Mouse (Mus musculus): ENCODE data around the gene Krtap1-3.
"Not testable (repeated sequence)": the region's sequence is repeated elsewhere in the genome, so short reads cannot be mapped to it uniquely, and the experiment has no call there.

GRCm38 (mm10) chr11:99603208-99603607, 12.1 kb upstream of the Krtap1-3 start, which contains the start of gene Gm11938:
- TF ChIP-seq EP300 (optimal IDR thresholded peaks at IDR 0.05); CTCF (IDR thresholded peaks at IDR 0.05; ENCODE audit: low read depth): not testable (repeated sequence)
